Mouse (Mus musculus) common myeloid progenitor, adult 5-6 weeks (primary cell): ENCODE data around the gene Pih1d2. TPM values are rescaled to one million over a fixed set of nuclear protein-coding genes. Genes with fewer than 3 reads are reported as not detected.
A peak's percentile ranks its signal among the peaks of the same experiment; 100 is the strongest.
"Not testable (repeated sequence)": the region's sequence is repeated elsewhere in the genome, so short reads cannot be mapped to it uniquely, and the experiment has no call there.

Source experiments
- ATAC-seq: replicated peaks from 2 replicates; pipeline ENCODE4 v1.8.0; 2016; ENCODE audit warnings: low read depth, mild to moderate bottlenecking, moderate TSS enrichment, inconsistent platforms; ENCODE audit not compliant: poor library complexity, severe bottlenecking
- total RNA-seq: library from RNA; stranded (forward); fragments of 200-1000, 187-1606 nt; gene quantifications from 2 replicates; pipeline ENCODE4 v1.2.3, GENCODE M21; 2017

Gene Pih1d2
- total RNA-seq, 1 experiment from 2014 or later, result 4.4 TPM

DNA sequence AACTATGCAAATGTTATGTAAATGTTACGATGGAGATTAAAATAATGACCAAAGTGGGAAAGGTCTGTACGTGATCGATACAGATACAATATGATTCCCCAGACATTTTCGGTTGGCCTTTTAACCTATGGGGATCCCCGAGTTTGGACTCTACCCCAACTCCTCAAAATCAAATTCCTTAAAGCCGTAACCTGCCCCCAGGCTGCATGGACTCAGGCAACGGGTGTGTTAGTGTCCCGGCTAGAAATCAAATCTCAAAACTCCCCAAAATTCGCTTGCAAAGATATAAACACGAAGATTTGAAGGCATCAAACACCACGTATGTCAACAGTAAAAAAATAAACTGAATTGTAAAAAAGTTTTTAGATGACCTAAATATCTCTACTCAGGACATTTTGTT lies 960 bp upstream of the Pih1d2 start:
- no peak for ATAC-seq

DNA sequence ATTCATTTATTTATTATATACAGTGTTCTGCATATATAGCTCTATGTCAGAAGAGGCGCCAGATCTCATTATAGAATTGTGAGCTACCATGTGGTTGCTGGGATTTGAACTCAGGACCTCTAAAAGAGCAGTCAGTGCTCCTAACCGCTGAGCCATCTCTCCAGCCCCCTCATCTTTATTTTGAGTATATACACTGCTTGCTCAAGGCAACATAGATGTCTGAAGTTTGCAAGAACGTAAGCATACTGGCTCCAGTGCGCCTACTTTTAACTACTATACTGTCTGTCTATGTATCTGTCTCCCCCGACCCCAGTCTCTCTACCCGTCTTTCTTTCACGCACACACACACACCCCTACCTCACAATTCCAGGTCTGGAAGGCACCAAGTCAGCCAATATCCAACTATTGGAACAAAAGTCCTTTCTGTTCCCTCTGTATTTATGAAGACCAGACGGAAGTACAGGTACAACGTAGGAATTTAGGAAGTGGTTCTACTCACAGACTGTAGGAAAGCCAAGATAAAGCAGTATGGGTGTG lies 741 bp downstream of the Pih1d2 start:
- no peak for ATAC-seq

- ATAC-seq, result not testable (repeated sequence)
These were observed 13.8 kb downstream of the Pih1d2 start for GRCm38 (mm10) chr9:50630903-50631302.

DNA sequence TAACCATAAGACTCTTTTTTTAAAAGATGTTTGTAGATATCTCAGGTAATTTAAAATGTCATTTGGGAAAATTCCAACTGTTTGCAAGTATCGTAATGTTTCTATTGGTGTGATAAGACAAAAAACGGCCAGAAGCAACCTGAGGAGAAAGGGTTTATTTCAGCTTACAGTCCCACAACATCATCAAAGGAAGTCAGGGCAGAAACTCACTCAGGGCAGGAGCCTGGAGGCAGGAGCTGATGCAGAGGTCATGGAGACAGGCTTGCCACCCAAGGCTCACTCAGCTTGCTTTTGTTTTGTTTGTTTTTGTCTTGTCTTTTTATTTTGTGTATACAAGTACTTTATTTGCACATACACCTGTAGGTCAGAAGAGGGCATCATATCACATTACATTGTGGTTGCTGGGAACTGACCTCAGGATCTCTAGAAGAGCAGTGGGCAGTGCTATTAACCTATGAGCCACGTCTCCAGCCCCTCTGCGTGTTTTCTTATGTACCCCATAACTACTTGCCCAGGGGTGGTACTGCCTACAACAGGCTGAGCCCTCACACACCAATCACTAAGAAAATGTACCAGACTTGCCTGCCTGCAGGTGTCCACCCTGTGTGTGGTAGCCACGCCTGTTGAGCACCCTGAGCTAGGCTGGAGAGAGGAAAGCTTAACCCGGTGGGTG lies 15.0 kb downstream of the Pih1d2 start:
- ATAC-seq, result no peak

GRCm38 (mm10) chr9:50633059-50633458 lies 15.9 kb downstream of the Pih1d2 start:
- ATAC-seq, result 0 out of 2 replicates have a peak, but pooled peaks have one; percentile 45

DNA sequence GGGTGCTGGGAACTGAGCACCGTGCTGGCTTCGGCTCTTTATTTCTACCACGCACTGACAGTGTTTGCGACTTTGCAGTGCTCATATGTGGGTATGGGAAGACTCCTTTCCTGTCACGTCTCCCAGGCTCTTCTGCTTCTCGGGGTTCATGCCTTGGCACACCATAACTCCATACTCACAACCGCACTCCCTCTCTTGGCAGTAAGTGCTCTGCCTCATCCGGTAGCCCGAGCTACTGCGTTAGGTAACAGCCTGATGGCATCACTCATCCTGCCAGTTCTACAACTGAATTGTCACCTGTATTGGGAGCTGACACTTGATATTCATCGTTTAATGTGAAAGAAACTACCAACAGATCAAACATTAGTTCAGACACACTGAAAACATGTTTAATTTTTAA lies 17.1 kb downstream of the Pih1d2 start:
- ATAC-seq, result no peak

DNA sequence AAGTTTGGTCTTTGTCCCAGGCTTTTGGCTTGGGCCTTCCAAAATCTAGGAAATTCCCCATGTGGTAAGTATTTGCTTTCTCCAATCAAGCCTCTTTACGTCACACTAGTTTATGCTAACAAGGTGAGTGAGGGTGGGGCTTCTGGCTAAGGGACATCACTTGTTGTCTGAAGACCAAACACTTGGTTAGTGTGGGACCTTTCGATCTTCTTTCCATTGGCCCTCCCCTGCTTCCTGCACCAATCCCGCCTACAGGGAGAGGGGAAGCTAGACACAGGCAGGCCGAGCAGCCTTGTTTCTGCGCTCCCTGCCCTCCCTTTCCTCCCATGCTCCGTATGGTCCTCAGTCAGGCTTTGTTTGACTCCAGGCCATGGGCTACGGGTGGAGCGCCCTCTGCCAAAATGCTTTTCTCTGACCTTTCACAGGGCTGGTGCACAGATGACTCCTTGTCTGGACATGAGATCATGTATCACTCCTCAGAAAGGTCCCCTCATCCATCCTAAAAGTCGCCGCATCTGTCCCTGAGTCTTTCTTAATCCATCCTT lies 29.8 kb downstream of the Pih1d2 start:
- no peak for ATAC-seq

- ATAC-seq, result no peak
These were observed 33.4 kb downstream of the Pih1d2 start for GRCm38 (mm10) chr9:50650503-50650902.

DNA sequence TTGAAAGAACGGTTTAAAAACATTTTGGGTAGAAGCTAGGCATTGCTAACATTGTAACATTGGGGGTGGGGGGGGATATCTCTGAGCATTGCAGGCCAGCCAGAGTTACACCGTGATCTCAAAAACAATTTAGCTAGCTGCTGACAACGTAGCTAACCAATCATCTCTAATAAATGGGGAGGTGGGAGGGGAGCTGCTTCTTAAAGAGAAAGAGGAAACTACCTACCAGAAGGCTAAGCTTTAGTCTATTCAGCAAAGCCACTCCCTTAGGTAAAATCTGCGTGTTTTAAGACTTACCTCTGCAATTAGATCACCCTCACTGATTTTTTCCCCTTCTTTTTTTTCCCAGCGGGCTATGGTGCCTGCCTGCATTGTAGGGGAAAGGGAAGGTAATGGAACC lies 41.3 kb downstream of the Pih1d2 start:
- ATAC-seq, result no peak

DNA sequence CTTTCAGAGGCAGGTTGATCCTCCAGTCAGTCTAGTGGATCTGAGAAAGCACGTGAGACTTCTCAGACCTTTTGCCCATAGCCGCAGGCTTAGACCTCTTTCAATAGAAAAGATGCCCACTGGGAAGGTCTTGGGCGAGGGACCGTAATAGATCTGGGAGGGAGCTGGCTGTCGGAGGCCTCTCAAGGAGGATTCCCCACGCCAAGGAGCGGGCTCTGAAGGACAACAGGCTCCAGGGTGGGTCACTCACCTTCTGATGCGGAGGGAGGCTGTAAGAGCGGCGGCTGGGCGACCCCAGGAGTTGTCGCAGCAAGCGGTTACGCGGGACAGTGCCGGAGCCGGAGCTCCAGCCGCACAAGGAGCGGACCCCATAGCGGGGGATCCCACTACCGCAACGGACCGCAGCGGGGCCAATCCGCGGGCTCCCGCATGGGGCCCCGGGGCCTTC lies 41.8 kb downstream of the Pih1d2 start:
- ATAC-seq, result no peak

- ATAC-seq, result peak; percentile 94
These were observed 42.5 kb downstream of the Pih1d2 start, which contains the start of gene Dlat for GRCm38 (mm10) chr9:50659392-50660217. Gene Dlat (minus strand): TSS chr9:50659780.

DNA sequence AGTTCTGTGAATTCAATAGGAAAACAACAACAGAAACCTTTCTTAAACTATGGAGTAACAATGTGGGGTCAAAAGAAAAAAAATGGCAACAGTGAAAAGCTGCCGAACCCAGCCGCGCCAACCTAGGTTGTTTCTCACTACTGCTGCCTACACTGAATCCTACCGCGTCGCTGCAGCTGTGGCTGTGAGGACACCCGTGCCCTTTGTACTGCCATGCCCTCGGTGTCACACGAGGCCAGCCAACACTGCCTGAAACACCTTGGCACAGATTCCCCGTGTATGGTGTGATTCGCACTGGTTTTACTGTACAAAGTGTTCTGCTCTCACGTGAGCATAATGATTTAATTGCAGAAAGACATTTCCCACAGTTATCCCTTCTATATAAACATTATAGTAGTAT lies 43.3 kb downstream of the Pih1d2 start:
- ATAC-seq, result 0 out of 2 replicates have a peak, but pooled peaks have one; percentile 29

- no peak for ATAC-seq
These were observed 47.7 kb downstream of the Pih1d2 start for GRCm38 (mm10) chr9:50664826-50665225.

DNA sequence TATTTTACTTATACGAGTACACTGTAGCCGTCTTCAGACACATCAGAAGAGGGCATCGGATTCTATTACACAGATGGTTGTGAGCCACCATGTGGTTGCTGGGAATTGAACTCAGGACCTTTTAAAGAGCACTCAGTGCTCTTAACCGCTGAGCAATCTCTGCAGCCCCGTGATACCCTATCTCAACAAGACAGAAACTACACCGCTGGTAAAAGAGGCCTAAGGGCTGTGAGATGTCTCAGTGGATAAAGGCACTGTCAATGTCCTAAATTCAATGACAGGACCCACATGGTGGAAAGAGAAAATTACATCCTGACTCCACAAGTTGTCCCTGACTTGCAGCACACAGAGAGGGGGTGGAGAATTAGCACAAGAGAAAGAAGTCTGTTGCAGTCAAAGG lies 49.3 kb downstream of the Pih1d2 start:
- no peak for ATAC-seq

DNA sequence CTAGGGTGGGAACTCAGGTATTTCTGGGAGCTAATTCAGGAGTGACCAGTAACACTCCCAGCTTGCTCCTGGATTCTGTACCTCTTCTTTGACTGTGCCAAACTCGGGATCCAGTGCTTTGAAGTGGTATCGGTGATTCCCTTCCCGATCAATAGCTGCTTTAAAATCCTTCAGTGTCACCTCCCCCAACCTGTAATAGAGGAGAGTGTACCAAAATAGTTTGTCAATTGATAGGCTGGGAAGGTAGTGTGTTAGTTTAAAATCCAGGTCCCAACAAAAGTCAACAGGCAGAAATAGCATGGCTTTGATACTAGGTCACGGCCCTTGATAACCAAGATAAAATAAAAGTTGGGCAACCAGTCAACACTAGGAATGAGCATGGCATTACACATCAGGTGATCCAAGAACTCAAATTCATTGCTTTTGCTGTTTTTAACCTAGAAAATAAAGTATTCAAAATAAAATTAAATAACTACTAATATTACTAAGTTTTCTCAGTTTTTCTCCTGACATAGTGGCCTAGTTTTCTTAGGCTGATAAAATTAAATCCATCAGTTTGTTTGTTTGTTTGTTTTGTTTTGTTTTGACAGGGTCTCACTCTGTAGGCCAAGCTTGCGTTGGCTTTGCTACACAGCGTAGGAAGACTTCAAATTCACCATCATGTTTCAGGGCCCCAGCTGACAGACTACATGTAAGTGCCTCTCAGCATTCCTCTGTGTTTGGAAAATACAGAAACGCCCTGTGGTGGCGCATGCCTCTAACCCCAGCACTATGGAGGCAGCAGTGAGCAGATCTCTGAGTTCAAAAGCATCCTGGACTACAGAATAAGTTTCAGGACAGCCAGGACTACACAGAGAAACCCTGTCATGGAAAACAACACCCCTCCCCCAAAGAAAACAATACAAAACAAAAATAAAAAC lies 50.7 kb downstream of the Pih1d2 start:
- ATAC-seq, result no peak

DNA sequence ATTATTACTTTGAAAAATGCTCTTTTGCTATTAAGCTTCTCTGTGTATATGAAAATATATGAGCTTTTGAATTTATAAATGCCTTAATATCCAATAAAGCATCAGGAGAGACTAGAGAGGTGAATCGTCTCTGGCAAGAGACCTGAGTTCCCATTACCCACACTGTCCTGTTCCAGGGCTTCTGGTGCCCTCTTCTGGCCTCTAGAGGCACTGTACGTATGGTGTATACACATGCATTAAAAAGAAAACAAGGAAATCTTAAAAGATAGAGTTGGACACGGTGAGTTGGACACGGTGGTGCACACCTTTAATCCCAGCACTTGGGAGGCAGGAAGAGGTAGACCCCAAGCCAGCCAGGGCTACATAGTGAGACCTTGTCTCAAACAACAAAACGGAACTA lies 53.6 kb downstream of the Pih1d2 start:
- ATAC-seq, result peak; percentile 95
